Mouse (Mus musculus) erythroblast, embryonic 14.5 days (primary cell): ENCODE data around the gene Rab10.

Source experiments
- GATA1 ChIP-seq: IDR thresholded peaks from 2 replicates; pipeline ENCODE4 v1.6.1; 2012; ENCODE audit warnings: low read length, inconsistent platforms, mixed read lengths
- TAL1 ChIP-seq: IDR thresholded peaks from 3 replicates; pipeline ENCODE4 v1.6.1; 2012; ENCODE audit warnings: low read length, inconsistent platforms, mixed read lengths

GRCm38 (mm10) chr12:3350136-3350535, 40.4 kb upstream of the Rab10 start:
- TF ChIP-seq GATA1 (no peak), TAL1 (no peak)
